Mouse (Mus musculus): ENCODE measurements around the gene 2900026A02Rik. TPM values are rescaled to one million over a fixed set of nuclear protein-coding genes. Genes with fewer than 3 reads are reported as not detected.

2900026A02Rik gene
- polyA plus RNA-seq (2014; fragmentation: Illumina TruSeq; extraction: RNeasy Lipid Tissue Mini Kit (QIAGEN cat#74804); ENCODE audit: low read depth, low replicate concordance) = 19.0 TPM

DNA sequence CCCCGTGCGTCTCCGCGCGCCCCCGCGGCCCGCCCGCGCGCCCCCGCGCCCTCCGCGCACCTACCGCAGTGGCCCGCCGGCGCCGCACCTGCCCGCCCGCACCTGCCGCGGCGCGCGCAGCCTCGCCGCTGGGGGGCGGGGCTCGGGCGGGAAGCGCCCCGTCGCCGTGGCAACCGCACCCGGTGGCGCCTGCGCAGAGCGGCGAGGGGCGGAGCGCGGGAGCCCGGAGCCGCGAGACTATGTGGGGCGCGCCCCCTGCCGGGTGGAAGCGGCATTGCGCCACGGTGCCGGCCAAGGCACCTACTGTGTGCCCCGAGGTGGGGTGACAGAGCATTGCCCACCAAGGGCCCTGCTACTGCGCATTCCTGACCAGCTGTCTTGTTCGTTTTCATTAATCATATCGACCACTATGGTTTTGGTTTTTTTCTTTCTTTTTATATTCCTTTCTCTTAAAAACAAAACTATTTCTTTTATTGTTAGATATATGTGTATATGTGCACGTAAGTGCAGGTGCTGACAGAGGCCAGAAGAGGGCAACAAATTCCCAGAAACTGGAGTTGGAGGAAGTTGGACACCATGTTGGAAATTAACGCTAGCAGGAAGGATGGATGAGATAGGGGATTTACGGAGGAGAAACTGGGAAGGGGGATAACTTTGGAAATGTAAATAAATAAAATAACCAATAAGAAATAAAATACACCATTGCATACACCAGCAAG is at the start of gene 2900026A02Rik:
Gene 2900026A02Rik, minus strand, starts transcription at position 90 of the 719 bp plus-strand sequence.

DNA sequence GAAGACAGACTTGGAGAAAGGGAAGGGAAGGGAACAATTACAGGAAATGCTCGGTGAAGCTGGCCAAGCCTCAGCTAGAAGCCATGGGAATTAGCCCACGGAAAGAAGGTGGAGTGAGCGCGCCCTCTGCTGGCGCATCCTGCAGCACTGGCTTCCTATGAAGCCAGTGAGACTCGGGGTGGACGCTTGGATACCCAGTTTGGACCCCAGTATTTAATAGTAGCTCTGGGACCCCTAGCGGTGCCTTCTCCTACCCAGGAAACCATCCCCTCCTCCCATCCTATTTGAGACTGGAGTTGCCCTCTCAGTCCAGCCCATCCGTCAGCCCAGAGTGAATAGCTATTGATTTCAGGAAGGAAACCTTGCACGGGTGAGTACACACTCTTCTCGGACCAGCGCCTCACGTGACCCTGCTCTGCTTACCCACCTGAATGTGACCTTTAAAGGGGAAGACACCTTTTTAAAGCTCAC is 5.6 kb upstream of the 2900026A02Rik start, which contains the start of gene Tmem211:
Gene Tmem211, plus strand, starts transcription at position 278 of the 471 bp plus-strand sequence.

GRCm38 (mm10) chr5:113081439-113081838 is 139.6 kb downstream of the 2900026A02Rik start, which contains the start of gene Crybb3:
Gene Crybb3 (minus strand): TSS chr5:113081584.

DNA sequence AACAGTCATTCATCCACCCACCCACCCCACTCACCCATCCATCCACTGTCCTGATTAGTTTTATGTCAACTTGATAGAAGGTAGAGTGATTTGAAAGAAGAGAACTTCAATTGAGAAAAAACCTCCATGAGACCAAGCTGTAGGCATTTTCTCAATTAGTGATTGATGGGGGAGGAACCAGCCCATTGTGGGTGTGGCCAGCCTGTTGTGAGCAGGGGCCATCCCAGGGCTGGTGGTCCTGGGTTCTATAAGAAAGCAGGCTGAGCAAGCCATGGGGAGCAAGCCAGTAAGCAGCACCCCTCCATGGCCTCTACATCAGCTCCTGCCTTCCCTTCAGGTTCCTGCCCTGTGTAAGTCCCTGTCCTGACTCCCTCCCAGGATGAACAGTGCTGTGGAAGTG is 151.0 kb downstream of the 2900026A02Rik start, which contains the start of gene Crybb2:
Gene Crybb2, minus strand, starts transcription at position 101 of the 400 bp plus-strand sequence.

Other genes with a start within 250 kb of the 2900026A02Rik start
- 12.4 TPM for gene Grk3, start 205.4 kb downstream of the 2900026A02Rik start, polyA plus RNA-seq (2014; fragmentation: Illumina TruSeq; extraction: RNeasy Lipid Tissue Mini Kit (QIAGEN cat#74804); ENCODE audit: low read depth, low replicate concordance)
- gene Crybb2, start 151.1 kb downstream of the 2900026A02Rik start, polyA plus RNA-seq (2014; fragmentation: Illumina TruSeq; extraction: RNeasy Lipid Tissue Mini Kit (QIAGEN cat#74804); ENCODE audit: low read depth, low replicate concordance) = not detected
- gene Crybb3, start 139.7 kb downstream of the 2900026A02Rik start, polyA plus RNA-seq (2014; fragmentation: Illumina TruSeq; extraction: RNeasy Lipid Tissue Mini Kit (QIAGEN cat#74804); ENCODE audit: low read depth, low replicate concordance) = 2.8 TPM
- not detected for gene Tmem211, start 5.7 kb upstream of the 2900026A02Rik start, polyA plus RNA-seq (2014; fragmentation: Illumina TruSeq; extraction: RNeasy Lipid Tissue Mini Kit (QIAGEN cat#74804); ENCODE audit: low read depth, low replicate concordance)
- 0.76 TPM for gene Sgsm1, start 89.5 kb upstream of the 2900026A02Rik start, polyA plus RNA-seq (2014; fragmentation: Illumina TruSeq; extraction: RNeasy Lipid Tissue Mini Kit (QIAGEN cat#74804); ENCODE audit: low read depth, low replicate concordance)
- not detected for gene Aym1, start 136.1 kb upstream of the 2900026A02Rik start, polyA plus RNA-seq (2014; fragmentation: Illumina TruSeq; extraction: RNeasy Lipid Tissue Mini Kit (QIAGEN cat#74804); ENCODE audit: low read depth, low replicate concordance)

Measured in heart, adult 10 weeks (tissue).